Mouse (Mus musculus) MEL (cell line): ENCODE data around the gene Zfand2b.

ENCODE experiments used
- BHLHE40 ChIP-seq: IDR thresholded peaks from 2 replicates; pipeline ENCODE4 v1.6.1; 2012; ENCODE audit warnings: low read depth, mild to moderate bottlenecking, inconsistent platforms, low read length, improper control_type of control experiment, borderline replicate concordance
- CTCF ChIP-seq, 3 experiments: IDR thresholded peaks in 2 of 3; conservative IDR thresholded peaks in 1 of 3; 2 replicates each; pipeline ENCODE4 v1.5.1; 2011 to 2012; ENCODE audit warnings: low read length in 3 of 3, low read depth in 2 of 3, mild to moderate bottlenecking in 2 of 3, improper control_type of control experiment in 1 of 3, inconsistent platforms in 1 of 3, mixed read lengths in 1 of 3, moderate library complexity in 1 of 3; ENCODE audit not compliant: control insufficient read depth in 1 of 3, insufficient read depth in 1 of 3, poor library complexity in 1 of 3, severe bottlenecking in 1 of 3
- ELF1 ChIP-seq: IDR thresholded peaks from 2 replicates; pipeline ENCODE4 v1.6.1; 2014; ENCODE audit warnings: low read depth, mild to moderate bottlenecking, inconsistent platforms, low read length, improper control_type of control experiment, moderate library complexity
- EP300 ChIP-seq, 2 experiments: IDR thresholded peaks; 2 replicates each; pipeline ENCODE4 v1.6.1; 2011; ENCODE audit warnings: improper control_type of control experiment in 2 of 2, low read length in 2 of 2, low read depth in 1 of 2, mild to moderate bottlenecking in 1 of 2
- GABPA ChIP-seq: IDR thresholded peaks from 2 replicates; pipeline ENCODE4 v1.6.1; 2012; ENCODE audit warnings: low read depth, mild to moderate bottlenecking, inconsistent platforms, low read length, improper control_type of control experiment, moderate library complexity
- MAZ ChIP-seq: IDR thresholded peaks from 2 replicates; pipeline ENCODE4 v1.6.1; 2012; ENCODE audit warnings: low read depth, mild to moderate bottlenecking, inconsistent platforms, low read length, improper control_type of control experiment
- NELFE ChIP-seq: IDR thresholded peaks from 2 replicates; pipeline ENCODE4 v1.6.1; 2011; ENCODE audit warnings: low read depth, low read length, improper control_type of control experiment
- POLR2A ChIP-seq, 2 experiments: IDR thresholded peaks; 2 replicates each; pipeline ENCODE4 v1.6.1; 2011 to 2012; ENCODE audit warnings: low read length in 2 of 2, mild to moderate bottlenecking in 2 of 2, control low read depth in 1 of 2, improper control_type of control experiment in 1 of 2, low read depth in 1 of 2, moderate library complexity in 1 of 2; ENCODE audit not compliant: control insufficient read depth in 1 of 2, insufficient read depth in 1 of 2, poor library complexity in 1 of 2
- POLR2AphosphoS5 ChIP-seq: IDR thresholded peaks from 2 replicates; pipeline ENCODE4 v1.6.1; 2012; ENCODE audit warnings: low read depth, borderline replicate concordance, mild to moderate bottlenecking, inconsistent platforms, low read length, moderate library complexity, mixed read lengths
- RCOR1 ChIP-seq: IDR thresholded peaks from 2 replicates; pipeline ENCODE4 v1.6.1; 2012; ENCODE audit warnings: low read depth, mild to moderate bottlenecking, inconsistent platforms, low read length, improper control_type of control experiment
- USF1 ChIP-seq: IDR thresholded peaks from 2 replicates; pipeline ENCODE4 v1.6.1; 2014; ENCODE audit warnings: low read depth, mild to moderate bottlenecking, inconsistent platforms, low read length, improper control_type of control experiment, moderate library complexity
- USF2 ChIP-seq, 2 experiments: IDR thresholded peaks; 2 replicates each; pipeline ENCODE4 v1.6.1; 2011 to 2012; ENCODE audit warnings: improper control_type of control experiment in 2 of 2, low read length in 2 of 2, borderline replicate concordance in 1 of 2, inconsistent platforms in 1 of 2, low read depth in 1 of 2, mild to moderate bottlenecking in 1 of 2; ENCODE audit not compliant: insufficient read depth in 1 of 2
- ZNF384 ChIP-seq: IDR thresholded peaks from 2 replicates; pipeline ENCODE4 v1.6.1; 2012; ENCODE audit warnings: low read depth, mild to moderate bottlenecking, inconsistent platforms, low read length, improper control_type of control experiment

DNA sequence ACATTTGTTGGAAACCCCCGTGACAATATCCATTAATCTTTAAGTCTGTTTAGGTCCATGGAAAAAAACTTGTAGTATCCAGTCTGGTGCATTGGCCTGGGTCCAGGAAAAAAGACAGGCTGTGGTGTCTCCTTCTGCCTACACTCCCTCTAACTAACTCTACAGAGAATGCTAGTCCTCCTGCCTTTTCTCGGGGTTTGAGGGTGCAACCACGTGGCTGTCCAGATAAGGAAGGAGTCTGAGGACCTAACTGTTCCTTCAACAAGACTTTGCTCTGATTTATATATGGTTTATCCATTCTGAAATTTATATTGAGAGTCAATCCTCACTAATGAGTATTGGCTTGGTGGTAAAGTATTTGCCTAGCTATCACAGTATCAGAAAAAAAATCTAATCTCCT, 12.6 kb upstream of the Zfand2b start:
- no peak for TF ChIP-seq CTCF (IDR thresholded peaks at IDR 0.05 in 2 of 3, conservative IDR thresholded peaks at IDR 0.05 in 1 of 3; ENCODE audit: control insufficient read depth in 1 of 3, insufficient read depth in 1 of 3, low read depth in 2 of 3, low read length in 3 of 3, poor library complexity in 1 of 3, severe bottlenecking in 1 of 3)
- TF ChIP-seq NELFE: no peak
- no peak for TF ChIP-seq GABPA
- TF ChIP-seq ZNF384: no peak
- TF ChIP-seq USF1: peak; percentile 73
- no peak for TF ChIP-seq POLR2A (IDR thresholded peaks at IDR 0.05; ENCODE audit: control insufficient read depth in 1 of 2, insufficient read depth in 1 of 2, low read depth in 1 of 2, low read length in 2 of 2, poor library complexity in 1 of 2)
- TF ChIP-seq USF2 (IDR thresholded peaks at IDR 0.05; ENCODE audit: borderline replicate concordance in 1 of 2, insufficient read depth in 1 of 2, low read depth in 1 of 2, low read length in 2 of 2): no peak
- TF ChIP-seq RCOR1: no peak
- TF ChIP-seq EP300 (IDR thresholded peaks at IDR 0.05; ENCODE audit: low read depth in 1 of 2, low read length in 2 of 2): no peak
- no peak for TF ChIP-seq BHLHE40
- no peak for TF ChIP-seq ELF1
- no peak for TF ChIP-seq MAZ
- TF ChIP-seq POLR2AphosphoS5: no peak
